Mouse (Mus musculus): ENCODE measurements at regions not wholly inside any gene's neighbourhood (a gene's known extent, or its start where the extent isn't known, plus 50 kb on each side); places are given as distances from the start of the nearest gene placed in this dataset.

DNA sequence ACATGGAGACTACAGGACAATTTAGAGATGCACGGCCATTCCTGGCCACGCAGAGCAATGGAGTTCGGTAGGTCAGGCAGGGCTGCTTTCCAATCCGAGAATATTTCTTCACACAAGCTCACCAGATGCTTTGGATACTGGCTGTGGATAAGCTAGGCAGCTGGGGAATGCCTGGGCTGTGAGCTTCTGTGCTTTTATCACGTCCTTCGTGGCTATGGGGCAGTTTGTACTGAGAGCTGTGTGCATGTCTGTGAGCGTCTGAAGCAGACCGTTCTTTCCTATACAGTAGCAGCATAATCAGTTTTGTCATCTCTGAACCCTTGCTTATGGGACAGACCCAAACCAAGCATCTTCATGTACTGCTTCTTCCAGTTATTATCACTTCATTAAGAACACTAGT, 307.9 kb upstream of the Dach1 start:
- no peak for DNase-seq

DNA sequence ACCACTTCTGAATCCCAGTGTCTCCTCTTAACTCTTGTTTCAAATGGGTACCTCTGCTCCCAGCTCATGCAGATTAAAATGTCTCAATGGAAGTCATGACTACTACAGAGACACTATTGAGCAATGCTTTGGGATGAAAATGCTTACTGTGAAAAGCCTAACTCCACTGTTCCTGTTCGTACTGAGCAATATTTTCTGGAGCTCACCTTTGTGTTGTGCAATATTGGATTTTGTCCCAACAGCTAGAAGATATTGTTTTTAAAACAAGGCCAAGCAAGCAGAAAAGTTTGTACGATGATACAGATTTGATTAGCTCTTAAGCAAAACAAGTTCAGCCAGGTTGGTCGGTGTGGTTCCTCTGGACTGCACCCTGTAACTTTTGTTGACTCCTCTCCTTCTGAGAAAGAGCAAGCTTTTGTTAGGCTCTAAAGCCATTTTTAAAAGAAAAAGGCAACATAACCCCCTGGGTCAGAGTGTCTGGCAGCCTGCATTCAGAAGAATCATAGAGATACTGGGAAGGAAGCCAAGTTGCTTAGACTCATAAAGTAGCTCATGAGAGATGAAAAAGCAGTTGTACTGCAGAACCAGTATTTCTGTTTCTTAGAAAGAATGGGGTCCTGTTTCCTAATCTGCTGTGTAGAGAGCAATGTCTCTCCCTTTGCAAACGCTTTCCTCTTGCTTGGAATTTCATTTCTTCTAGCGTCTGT, 302.4 kb upstream of the Dach1 start:
- DNase-seq, result no peak

DNA sequence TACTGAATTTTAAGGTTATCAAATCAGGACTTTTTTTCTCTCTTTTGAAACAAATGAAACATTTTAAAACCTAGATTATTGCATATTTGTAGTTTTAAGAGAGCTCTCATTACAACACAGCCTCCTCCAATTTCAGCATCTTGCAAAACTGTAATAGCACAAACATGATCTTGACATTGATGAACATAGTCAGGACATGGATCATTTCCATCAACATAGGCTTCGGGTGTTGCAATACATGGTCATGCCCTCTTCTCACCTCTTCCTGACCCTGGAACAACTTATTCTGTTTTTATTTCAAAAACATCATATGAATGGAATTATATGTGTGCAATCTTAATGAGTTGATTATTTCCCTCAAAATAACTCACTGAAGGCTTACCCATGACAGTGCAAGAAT, 284.9 kb upstream of the Dach1 start:
- no peak for DNase-seq

DNA sequence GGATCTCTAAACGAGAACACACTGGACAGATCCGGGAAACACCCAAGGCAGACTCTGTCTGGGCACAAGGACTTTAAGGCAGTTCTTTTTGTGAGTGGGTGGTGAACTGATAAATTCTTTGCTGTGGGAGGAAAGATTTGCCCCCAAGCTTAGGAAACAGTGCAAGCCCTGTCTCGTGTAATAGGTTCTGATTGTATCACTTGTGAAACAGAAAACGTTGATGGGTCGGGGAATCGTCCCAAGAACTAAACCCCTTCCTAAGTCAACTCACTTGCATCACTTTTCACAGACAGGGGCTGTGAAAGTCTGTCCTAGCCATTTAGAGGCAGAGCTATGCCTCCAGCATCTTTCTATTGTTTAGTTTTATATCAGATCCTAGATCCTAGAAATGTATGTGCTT, 282.6 kb upstream of the Dach1 start:
- DNase-seq, result no peak

DNA sequence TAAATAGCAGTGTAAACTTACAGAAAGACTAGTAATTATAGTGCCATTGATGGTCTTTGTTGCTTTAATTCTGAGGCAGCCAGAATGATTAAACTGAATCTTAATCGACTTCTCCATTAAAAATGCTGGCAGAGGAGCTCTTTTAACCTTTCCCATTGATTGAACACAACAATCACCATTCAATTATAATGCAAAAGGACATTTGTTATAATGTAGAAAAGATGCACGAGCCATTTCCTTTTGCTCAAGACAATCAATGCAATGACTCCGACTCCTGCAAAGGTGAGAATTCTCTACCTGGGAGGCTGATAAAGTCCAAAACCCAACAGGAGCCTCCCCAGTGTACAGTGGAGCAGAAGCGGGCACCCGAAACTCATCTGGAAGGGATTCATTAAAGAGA, 280.0 kb upstream of the Dach1 start:
- no peak for DNase-seq

DNA sequence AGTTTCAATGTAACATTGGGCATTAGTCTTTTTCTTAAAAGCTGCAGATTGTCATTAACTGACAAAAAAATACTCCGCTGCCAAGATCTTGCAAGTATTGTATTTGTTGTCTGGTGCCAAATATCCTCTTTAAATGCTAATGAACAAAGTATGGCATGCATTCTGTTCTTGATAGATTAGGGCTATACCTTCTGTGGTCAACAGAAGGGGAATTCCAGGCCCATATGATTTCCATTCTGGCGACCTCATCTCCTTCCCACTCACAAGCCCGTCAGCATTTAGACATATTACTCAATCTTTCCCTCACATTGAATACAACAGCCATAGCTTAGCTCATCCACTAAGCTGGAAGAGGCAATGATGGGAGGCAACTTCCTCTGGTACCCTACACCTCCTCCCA, 272.8 kb upstream of the Dach1 start:
- DNase-seq, result no peak

DNA sequence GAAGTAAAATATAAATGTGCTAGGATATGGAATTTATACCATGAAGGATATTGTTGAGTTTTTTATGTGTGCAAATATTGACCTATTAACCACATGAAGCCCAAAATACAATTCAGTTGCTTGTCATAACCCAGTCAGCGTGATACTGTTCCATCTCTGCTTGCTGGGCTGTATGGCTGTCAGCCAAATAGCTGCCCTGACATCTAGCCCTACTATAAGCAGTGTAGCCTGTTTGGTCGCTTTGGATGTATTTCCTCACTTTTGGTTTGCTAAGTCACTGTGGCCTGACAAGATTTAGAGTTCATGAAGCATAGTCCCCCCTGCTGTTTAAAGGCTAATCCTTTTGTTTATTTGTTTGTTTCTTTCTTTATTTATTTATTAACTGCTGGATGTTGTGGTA, 272.4 kb upstream of the Dach1 start:
- no peak for DNase-seq

DNA sequence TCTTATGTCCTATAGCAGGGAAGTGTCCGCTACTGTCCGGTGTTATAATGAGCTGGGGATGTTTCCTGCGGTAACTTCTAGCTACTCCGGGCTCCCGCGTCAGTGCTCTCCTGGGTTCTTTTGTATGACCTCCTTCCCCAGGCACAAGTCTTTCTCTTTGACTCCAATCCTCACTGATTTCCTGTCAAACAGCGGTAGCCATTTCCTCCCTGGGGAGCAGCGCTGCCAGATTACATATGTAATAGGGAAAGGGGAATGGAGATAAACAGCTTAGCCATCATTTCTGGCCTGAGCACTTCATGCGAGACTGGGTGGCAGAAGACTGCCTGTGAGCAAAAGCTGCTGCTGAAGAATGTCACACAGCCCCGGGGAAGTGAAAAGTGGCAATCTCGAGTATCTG, 262.4 kb upstream of the Dach1 start:
- DNase-seq, result no peak

DNA sequence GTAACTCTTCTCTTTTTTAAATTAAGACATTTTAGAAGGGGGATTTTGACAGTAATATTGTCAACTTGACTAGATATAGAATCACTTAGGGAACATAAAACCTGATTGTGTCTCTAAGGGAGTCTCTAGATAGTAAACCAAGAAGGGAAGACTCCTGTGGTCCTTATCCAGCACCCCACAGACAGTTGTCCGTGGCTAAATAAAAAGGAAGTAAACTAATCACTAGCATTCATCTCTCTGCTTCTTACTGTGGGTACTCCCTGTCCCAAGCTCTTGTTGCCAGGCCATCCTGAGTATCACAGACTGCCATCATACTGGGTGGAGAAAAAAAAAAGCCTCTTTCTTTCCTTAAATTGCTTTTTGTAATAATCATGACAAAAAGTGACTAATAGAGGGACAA, 248.2 kb upstream of the Dach1 start:
- DNase-seq, result no peak

DNA sequence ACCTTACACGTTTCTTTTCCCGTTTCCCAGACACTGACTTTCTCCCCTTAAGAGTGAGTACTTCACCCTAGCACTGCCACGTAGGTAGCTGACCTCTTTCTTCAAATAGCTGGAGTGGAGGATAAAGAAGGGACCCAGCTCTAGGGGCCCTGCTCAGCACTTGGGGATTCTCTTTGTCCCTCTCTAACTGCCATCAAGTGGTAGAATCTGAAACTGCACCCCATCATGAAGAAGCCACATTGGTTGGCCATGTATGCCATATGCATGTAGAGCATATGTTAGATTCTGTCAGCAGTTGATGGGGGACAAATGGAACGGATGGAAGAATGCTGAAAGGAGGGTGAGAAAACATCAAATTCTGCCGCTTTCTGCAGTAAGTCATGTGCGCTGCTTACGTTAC, 244.6 kb upstream of the Dach1 start:
- DNase-seq, result no peak

DNA sequence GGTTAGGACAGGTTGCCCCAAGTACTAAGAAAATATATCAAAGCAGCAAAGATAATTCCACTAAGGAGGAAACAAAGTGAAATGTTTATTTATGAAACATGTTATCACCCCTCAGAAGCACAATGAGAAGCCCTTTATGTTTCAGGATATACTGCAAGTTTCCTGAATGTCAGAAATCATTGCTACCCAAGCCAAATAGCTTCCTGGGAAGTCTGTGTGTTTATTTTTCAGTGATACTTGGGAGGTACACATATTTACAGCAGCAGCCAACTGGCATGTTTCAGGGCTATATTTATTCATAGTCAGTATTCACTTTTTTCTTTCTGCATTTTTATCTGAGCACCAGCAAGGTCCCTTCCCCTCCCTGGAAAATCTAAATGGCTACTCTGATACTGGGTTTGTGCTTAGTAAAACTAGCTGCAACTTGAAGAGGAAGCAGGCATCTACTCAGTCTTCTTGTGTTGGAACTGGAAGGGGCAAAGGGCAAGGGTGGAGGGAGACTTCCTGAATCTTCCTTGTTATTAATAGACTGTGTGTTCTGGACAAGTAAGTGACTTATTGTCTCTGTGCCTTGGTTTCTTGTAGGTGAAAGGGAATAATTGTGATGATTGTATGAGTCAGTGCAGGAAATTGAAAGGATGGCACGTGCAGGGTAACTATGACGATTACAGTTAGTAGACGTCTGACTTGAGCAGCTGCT, 236.5 kb upstream of the Dach1 start:
- no peak for DNase-seq

DNA sequence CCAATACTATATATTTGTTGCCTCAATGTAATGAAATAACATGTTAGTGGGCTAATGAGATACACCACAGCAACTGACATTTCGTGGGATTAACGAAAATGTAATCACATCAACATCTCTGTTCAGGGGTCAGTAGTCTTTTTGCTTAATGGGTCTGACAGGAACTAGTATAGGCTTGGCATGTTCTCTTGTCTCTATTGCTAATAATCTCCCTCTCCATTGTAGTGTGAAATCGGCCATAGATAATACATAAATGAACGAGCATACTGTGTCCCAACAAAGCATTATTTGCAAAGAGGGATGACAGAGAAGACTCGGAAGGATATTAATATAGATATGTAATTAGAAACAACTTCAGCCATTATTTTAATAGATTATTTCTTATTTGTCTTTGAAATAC, 234.5 kb upstream of the Dach1 start:
- DNase-seq, result no peak

DNA sequence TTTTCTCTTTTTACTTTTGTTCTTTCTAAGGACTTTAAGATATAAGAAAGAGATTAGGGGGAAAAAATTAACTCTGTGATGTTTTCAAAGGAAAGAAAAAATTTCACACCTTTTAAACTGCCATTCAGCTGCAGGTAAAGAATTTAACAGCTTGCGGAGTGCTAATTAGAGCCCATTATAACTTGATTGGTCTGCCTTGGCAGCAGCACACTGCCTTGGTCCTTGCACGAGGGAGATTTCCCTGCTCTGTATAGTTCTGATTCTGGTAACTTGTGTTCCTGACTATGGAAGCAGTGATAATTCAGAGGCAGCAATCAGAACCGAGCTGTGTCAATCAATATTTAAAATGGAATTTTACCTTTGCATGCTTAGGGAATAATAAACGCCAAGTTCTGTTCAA, 218.3 kb upstream of the Dach1 start:
- DNase-seq, result no peak
